Mouse (Mus musculus): ENCODE data around the gene Serpina3f. TPM values are rescaled to one million over a fixed set of nuclear protein-coding genes. Genes with fewer than 3 reads are reported as not detected.

Gene Serpina3f
- polyA plus RNA-seq (2015; fragmentation: Nextera tagmentation; extraction: Ambion mirVana): 0.10 and 0.26 TPM in 2 replicates

GRCm38 (mm10) chr12:104214445-104214753 lies at the start of gene Serpina3f:
TSS of gene Serpina3f (plus strand) at chr12:104214544.

GRCm38 (mm10) chr12:104235915-104236314 lies 21.6 kb downstream of the Serpina3f start, which contains the start of gene Serpina3g:
TSS of gene Serpina3g (plus strand) at chr12:104236245.

GRCm38 (mm10) chr12:104262863-104263262 lies 48.5 kb downstream of the Serpina3f start, which contains the start of gene Serpina3i:
TSS of gene Serpina3i (plus strand) at chr12:104263122.

Other genes starting within 250 kb of the Serpina3f start
- 0.09 TPM in 1 of 2 replicates, not detected in the other for gene Serpina11, start 224.6 kb upstream of the Serpina3f start, polyA plus RNA-seq (2015; fragmentation: Nextera tagmentation; extraction: Ambion mirVana)
- gene Serpina9, start 200.8 kb upstream of the Serpina3f start, polyA plus RNA-seq (2015; fragmentation: Nextera tagmentation; extraction: Ambion mirVana): 0.60 TPM in 1 of 2 replicates, not detected in the other
- 3.1 TPM in 1 of 2 replicates, not detected in the other for gene Serpina12, start 170.1 kb upstream of the Serpina3f start, polyA plus RNA-seq (2015; fragmentation: Nextera tagmentation; extraction: Ambion mirVana)
- gene Serpina5, start 113.4 kb upstream of the Serpina3f start, polyA plus RNA-seq (2015; fragmentation: Nextera tagmentation; extraction: Ambion mirVana): not detected in 2 replicates
- not detected in 2 replicates for gene Serpina3a, start 101.8 kb upstream of the Serpina3f start, polyA plus RNA-seq (2015; fragmentation: Nextera tagmentation; extraction: Ambion mirVana)
- gene Serpina3b, start 86.5 kb upstream of the Serpina3f start, polyA plus RNA-seq (2015; fragmentation: Nextera tagmentation; extraction: Ambion mirVana): 0.06 TPM in 1 of 2 replicates, not detected in the other
- 0.88 and 10.0 TPM in 2 replicates for gene Serpina3c, start 60.7 kb upstream of the Serpina3f start, polyA plus RNA-seq (2015; fragmentation: Nextera tagmentation; extraction: Ambion mirVana)
- 2.3 and 3.4 TPM in 2 replicates for gene Serpina3g, start 21.7 kb downstream of the Serpina3f start, polyA plus RNA-seq (2015; fragmentation: Nextera tagmentation; extraction: Ambion mirVana)
- 0.07 and 0.14 TPM in 2 replicates for gene Serpina3i, start 48.6 kb downstream of the Serpina3f start, polyA plus RNA-seq (2015; fragmentation: Nextera tagmentation; extraction: Ambion mirVana)
- 0.10 TPM in 1 of 2 replicates, not detected in the other for gene Serpina3j, start 100.0 kb downstream of the Serpina3f start, polyA plus RNA-seq (2015; fragmentation: Nextera tagmentation; extraction: Ambion mirVana)
- gene Serpina3k, start 123.9 kb downstream of the Serpina3f start, polyA plus RNA-seq (2015; fragmentation: Nextera tagmentation; extraction: Ambion mirVana): 0.22 TPM in 2 replicates
- gene Serpina3m, start 123.9 kb downstream of the Serpina3f start, polyA plus RNA-seq (2015; fragmentation: Nextera tagmentation; extraction: Ambion mirVana): 0.18 TPM in 1 of 2 replicates, not detected in the other
- 0.27 and 0.58 TPM in 2 replicates for gene Serpina3n, start 192.2 kb downstream of the Serpina3f start, polyA plus RNA-seq (2015; fragmentation: Nextera tagmentation; extraction: Ambion mirVana)

Measured in skeletal muscle tissue, postnatal 0 days (tissue).